Mouse (Mus musculus): ENCODE results near the gene Gatad2b. TPM values are rescaled to one million over a fixed set of nuclear protein-coding genes. Genes with fewer than 3 reads are reported as not detected.
"Not testable (repeated sequence)": the region's sequence is repeated elsewhere in the genome, so short reads cannot be mapped to it uniquely, and the experiment has no call there.

Gene Gatad2b
- polyA plus RNA-seq, 1 experiment = 15.1 TPM

GRCm38 (mm10) chr3:90278211-90278610 lies 14.8 kb upstream of the Gatad2b start:
- Histone ChIP-seq H3K36me3 (ENCODE audit: control insufficient read depth, insufficient read depth, low read length) (peaks cover 8% of the 10 kb centered on the region; the same call in 1 of the 2 replicates), H3K27me3 (ENCODE audit: control insufficient read depth, insufficient read depth, low read length) (no peaks in the 10 kb centered on the region; the same call in 1 of the 2 replicates), H3K4me3 (ENCODE audit: low read depth, low read length) (no peak overlapping the region), H3K4me1 (ENCODE audit: control insufficient read depth, insufficient read depth, insufficient read length, low read length) (no peaks in the 10 kb centered on the region), H3K27ac (ENCODE audit: insufficient read depth, low read depth, low read length) (no peak overlapping the region)
- TF ChIP-seq CTCF (IDR thresholded peaks at IDR 0.05; ENCODE audit: extremely low read depth, insufficient read length, insufficient replicate concordance, low read depth, low read length) (no peak), POLR2A (IDR thresholded peaks at IDR 0.05; ENCODE audit: low read depth, low read length) (no peak)
- 96% methylated on average over 10 of the region's 10 CpGs for WGBS

GRCm38 (mm10) chr3:90279216-90279615 lies 13.8 kb upstream of the Gatad2b start:
- Histone ChIP-seq H3K4me1 (ENCODE audit: control insufficient read depth, insufficient read depth, insufficient read length, low read length) (no peaks in the 10 kb centered on the region), H3K27me3 (ENCODE audit: control insufficient read depth, insufficient read depth, low read length) (no peaks in the 10 kb centered on the region; the same call in 1 of the 2 replicates), H3K27ac (ENCODE audit: insufficient read depth, low read depth, low read length) (no peak overlapping the region), H3K4me3 (ENCODE audit: low read depth, low read length) (no peak overlapping the region), H3K36me3 (ENCODE audit: control insufficient read depth, insufficient read depth, low read length) (peaks cover 8% of the 10 kb centered on the region; the same call in 1 of the 2 replicates)
- 95% methylated on average over 9 of the region's 9 CpGs for WGBS
- TF ChIP-seq POLR2A (IDR thresholded peaks at IDR 0.05; ENCODE audit: low read depth, low read length) (no peak), CTCF (IDR thresholded peaks at IDR 0.05; ENCODE audit: extremely low read depth, insufficient read length, insufficient replicate concordance, low read depth, low read length) (no peak)

GRCm38 (mm10) chr3:90279743-90280142 lies 13.2 kb upstream of the Gatad2b start:
- Histone ChIP-seq H3K27me3 (ENCODE audit: control insufficient read depth, insufficient read depth, low read length) (no peaks in the 10 kb centered on the region; the same call in 1 of the 2 replicates), H3K27ac (ENCODE audit: insufficient read depth, low read depth, low read length) (no peak overlapping the region), H3K4me1 (ENCODE audit: control insufficient read depth, insufficient read depth, insufficient read length, low read length) (no peaks in the 10 kb centered on the region), H3K4me3 (ENCODE audit: low read depth, low read length) (no peak overlapping the region), H3K36me3 (ENCODE audit: control insufficient read depth, insufficient read depth, low read length) (peaks cover 8% of the 10 kb centered on the region; the same call in 1 of the 2 replicates)
- TF ChIP-seq CTCF (IDR thresholded peaks at IDR 0.05; ENCODE audit: extremely low read depth, insufficient read length, insufficient replicate concordance, low read depth, low read length) (no peak), POLR2A (IDR thresholded peaks at IDR 0.05; ENCODE audit: low read depth, low read length) (no peak)
- 93% methylated on average over 7 of the region's 7 CpGs for WGBS

- TF ChIP-seq CTCF (IDR thresholded peaks at IDR 0.05; ENCODE audit: extremely low read depth, insufficient read length, insufficient replicate concordance, low read depth, low read length) = no peak
- no peak for TF ChIP-seq POLR2A (IDR thresholded peaks at IDR 0.05; ENCODE audit: low read depth, low read length)
- no peak overlapping the region for H3K4me3 ChIP-seq (ENCODE audit: low read depth, low read length)
- H3K4me1 ChIP-seq (ENCODE audit: control insufficient read depth, insufficient read depth, insufficient read length, low read length) = no peaks in the 10 kb centered on the region
- no peak overlapping the region for H3K27ac ChIP-seq (ENCODE audit: insufficient read depth, low read depth, low read length)
- 94% methylated on average over 9 of the region's 9 CpGs for WGBS
- no peaks in the 10 kb centered on the region; the same call in 1 of the 2 replicates for H3K27me3 ChIP-seq (ENCODE audit: control insufficient read depth, insufficient read depth, low read length)
- peaks cover 8% of the 10 kb centered on the region; the same call in 1 of the 2 replicates for H3K36me3 ChIP-seq (ENCODE audit: control insufficient read depth, insufficient read depth, low read length)
Observed at GRCm38 (mm10) chr3:90280708-90281107, 12.3 kb upstream of the Gatad2b start.

GRCm38 (mm10) chr3:90284150-90284549 lies 8.8 kb upstream of the Gatad2b start:
- no peak overlapping the region for H3K27ac ChIP-seq (ENCODE audit: insufficient read depth, low read depth, low read length)
- TF ChIP-seq CTCF (IDR thresholded peaks at IDR 0.05; ENCODE audit: extremely low read depth, insufficient read length, insufficient replicate concordance, low read depth, low read length) (no peak), POLR2A (IDR thresholded peaks at IDR 0.05; ENCODE audit: low read depth, low read length) (no peak)
- H3K4me1 ChIP-seq (ENCODE audit: control insufficient read depth, insufficient read depth, insufficient read length, low read length) = no peaks in the 10 kb centered on the region
- WGBS = 94% methylated on average over 2 of the region's 2 CpGs
- no peaks in the 10 kb centered on the region; the same call in 1 of the 2 replicates for H3K27me3 ChIP-seq (ENCODE audit: control insufficient read depth, insufficient read depth, low read length)
- peaks cover 3% of the 10 kb centered on the region; the same call in 1 of the 2 replicates for H3K36me3 ChIP-seq (ENCODE audit: control insufficient read depth, insufficient read depth, low read length)
- no peak overlapping the region for H3K4me3 ChIP-seq (ENCODE audit: low read depth, low read length)

- not testable (repeated sequence) for H3K4me3 ChIP-seq (ENCODE audit: low read depth, low read length); H3K4me1 ChIP-seq (ENCODE audit: control insufficient read depth, insufficient read depth, insufficient read length, low read length); H3K27me3 ChIP-seq (ENCODE audit: control insufficient read depth, insufficient read depth, low read length)
Observed at GRCm38 (mm10) chr3:90289403-90289802, 3.6 kb upstream of the Gatad2b start.

GRCm38 (mm10) chr3:90290602-90291001 lies 2.4 kb upstream of the Gatad2b start:
- H3K4me1 ChIP-seq (ENCODE audit: control insufficient read depth, insufficient read depth, insufficient read length, low read length) = no peaks in the 10 kb centered on the region; the same call in 1 of the 2 replicates
- H3K27me3 ChIP-seq (ENCODE audit: control insufficient read depth, insufficient read depth, low read length) = no peaks in the 10 kb centered on the region
- no peaks in the 10 kb centered on the region for H3K36me3 ChIP-seq (ENCODE audit: control insufficient read depth, insufficient read depth, low read length)
- H3K27ac ChIP-seq (ENCODE audit: insufficient read depth, low read depth, low read length) = no peak overlapping the region
- TF ChIP-seq POLR2A (IDR thresholded peaks at IDR 0.05; ENCODE audit: low read depth, low read length) (no peak), CTCF (IDR thresholded peaks at IDR 0.05; ENCODE audit: extremely low read depth, insufficient read length, insufficient replicate concordance, low read depth, low read length) (no peak)
- H3K4me3 ChIP-seq (ENCODE audit: low read depth, low read length) = no peak overlapping the region
- WGBS = 88% methylated on average over 1 of the region's 1 CpGs

More at GRCm38 (mm10) chr3:90289403-90289802, 3.6 kb upstream of the Gatad2b start:
- not testable (repeated sequence) for H3K36me3 ChIP-seq (ENCODE audit: control insufficient read depth, insufficient read depth, low read length); H3K27ac ChIP-seq (ENCODE audit: insufficient read depth, low read depth, low read length)
- 53% methylated on average over 3 of the region's 3 CpGs for WGBS
